Mouse (Mus musculus) monocyte, adult 5-6 weeks (primary cell): ENCODE data around the gene Pi16. TPM values are rescaled to one million over a fixed set of nuclear protein-coding genes. Genes with fewer than 3 reads are reported as not detected.

ENCODE experiments used
- ATAC-seq: fragments of 153-309, 156-312 bp; replicated peaks from 2 replicates; pipeline ENCODE4 v1.8.0; 2017; ENCODE audit warnings: mild to moderate bottlenecking; ENCODE audit not compliant: low TSS enrichment, insufficient number of reproducible peaks, severe bottlenecking, poor library complexity, low FRiP score
- total RNA-seq: library from RNA; stranded (forward); fragments of 200-1000, 200-491, 200-594 nt; gene quantifications from 3 replicates; pipeline ENCODE4 v1.2.3, GENCODE M21; 2017

The Pi16 gene
- total RNA-seq, 1 experiment from 2014 or later = 37.3 TPM

GRCm38 (mm10) chr17:29302149-29302548, 15.3 kb upstream of the Pi16 start:
- no peak for ATAC-seq

GRCm38 (mm10) chr17:29303087-29303486, 14.4 kb upstream of the Pi16 start:
- no peak for ATAC-seq

- no peak for ATAC-seq
Observed at GRCm38 (mm10) chr17:29303856-29304255, 13.6 kb upstream of the Pi16 start.

DNA sequence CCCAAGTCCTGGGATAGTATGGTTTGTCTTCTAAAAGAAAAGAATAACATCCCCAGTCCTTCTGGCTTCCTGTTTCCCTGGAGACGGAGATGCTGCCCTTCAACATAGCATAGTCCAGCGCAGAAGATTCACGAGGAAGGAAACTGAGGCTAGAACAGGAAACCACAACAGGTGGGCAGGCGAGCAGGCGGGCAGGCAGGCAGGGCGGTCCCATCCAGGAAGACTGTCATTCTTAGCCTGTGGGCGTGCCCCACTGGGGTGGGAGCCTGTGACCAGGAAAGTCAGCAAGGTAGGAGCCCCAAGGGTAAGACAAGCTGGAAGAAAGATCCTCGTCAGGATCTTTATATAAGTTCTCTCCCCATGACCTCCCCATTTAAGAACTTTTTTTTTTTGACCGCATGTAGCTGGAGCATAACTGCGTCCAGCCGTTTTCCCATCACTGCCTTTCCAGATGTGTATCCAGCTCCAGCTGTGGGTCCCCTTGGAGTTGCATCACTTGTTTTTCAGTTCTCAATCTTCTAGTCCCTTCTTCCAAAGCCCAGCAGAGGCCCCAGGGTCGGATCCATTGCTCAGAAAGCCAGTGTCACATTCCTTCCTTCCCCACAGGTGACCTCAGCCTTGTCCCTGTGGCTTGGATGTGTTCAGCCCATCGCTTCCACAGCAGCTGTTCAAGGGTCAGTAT, 13.0 kb upstream of the Pi16 start:
- no peak; the same call in 1 of the 2 replicates for ATAC-seq

DNA sequence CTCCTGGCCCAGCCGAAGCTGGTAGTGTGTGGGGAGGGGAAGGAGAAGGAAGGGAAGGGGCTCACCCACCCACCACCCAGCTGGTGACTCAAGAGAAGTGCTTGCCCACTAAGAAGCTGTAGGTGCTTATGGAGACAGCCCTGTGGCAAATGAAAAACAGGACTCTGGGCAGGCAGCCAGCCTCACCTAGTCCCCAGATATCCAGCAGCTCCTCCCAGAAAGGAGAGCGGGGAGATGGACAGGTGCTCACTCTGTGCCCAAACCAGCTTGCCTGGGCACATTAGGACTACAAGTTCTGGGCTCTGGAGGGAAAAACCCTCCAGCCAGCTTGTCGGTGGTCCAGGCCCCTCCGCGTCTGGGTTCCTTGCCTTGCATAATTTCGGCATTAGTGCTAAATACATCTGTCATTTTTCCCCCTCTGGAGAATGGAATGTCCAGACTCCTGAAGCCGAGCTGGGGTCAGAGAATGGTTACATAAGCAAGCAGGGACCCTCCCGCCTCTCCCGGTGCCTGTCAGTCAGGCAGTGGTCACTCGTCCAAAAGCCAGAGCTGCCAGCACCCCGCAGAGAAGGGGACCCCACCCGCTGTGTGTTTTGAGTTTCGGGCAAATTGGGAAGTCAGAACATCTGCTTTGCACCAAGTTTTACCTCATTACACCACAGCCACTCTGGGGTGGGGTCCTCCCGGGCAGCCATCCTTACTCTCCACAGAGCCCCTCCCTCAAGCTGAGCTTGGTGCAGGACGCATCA, 12.2 kb upstream of the Pi16 start:
- ATAC-seq = no peak

- no peak for ATAC-seq
Observed at GRCm38 (mm10) chr17:29305871-29306270, 11.6 kb upstream of the Pi16 start.

DNA sequence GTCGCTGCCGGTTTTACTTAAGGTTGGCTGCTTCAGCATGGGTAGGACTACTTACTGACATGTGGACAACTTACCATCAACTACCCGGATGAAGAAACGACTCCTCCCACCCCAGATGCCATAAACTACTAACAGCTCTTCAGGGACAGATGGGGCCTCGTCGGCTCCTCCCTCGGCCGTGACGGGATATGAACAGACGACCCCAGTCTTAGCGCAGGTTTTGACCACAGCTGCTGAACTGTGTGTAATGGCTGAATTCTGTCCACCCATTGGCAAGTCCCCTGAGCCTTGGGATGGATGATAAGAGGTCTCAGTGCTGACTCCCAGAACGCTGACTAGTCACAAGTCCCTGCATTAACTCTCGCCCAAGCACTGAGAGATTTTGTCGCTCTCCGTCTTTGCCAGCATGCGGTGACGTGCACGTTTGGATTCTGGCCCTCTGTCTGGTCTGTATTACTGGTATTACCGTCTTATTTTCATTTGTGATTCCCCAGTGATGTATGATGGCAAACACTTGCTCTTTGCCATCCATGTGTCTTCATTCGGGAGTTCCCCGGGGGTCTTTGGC, 7.3 kb upstream of the Pi16 start:
- ATAC-seq = no peak

DNA sequence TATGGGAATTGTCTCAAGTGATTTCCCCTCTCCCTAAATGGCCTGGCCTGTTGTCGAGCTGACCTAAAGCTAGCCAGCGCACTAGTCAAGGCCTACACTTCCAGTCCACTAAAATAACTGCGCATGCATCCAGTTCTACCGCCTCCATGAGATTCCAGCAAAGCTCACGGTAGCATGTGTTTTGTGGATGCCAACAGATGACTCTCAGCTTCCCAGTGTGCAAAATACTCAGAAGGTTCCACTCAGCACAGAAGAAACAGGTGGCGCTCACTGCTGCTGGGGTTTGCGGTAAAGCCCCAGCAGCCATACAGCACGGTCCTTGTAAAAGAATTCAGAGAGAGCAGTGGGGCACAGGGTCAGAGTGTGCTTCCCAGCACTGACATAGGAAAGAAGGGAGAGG, 5.9 kb upstream of the Pi16 start:
- ATAC-seq = no peak

DNA sequence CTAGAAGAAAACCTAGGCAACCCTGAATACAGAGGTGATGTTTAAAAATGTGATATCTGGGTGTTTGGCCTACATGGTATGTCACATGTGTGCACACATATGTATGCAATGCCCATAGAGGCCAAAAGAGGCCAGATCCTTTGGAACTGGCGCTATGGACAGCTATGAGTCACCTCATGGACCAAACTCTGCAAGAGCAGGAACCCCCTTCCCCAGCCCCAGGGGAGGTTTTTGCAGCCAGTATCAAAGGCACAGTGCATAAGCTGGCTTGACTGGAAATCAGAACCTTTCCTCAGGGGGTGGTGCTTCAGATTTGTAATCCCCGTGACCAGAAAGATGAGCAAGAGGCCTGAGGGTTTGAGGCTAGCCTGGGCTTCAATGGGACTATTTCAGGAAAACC, 5.4 kb upstream of the Pi16 start:
- no peak for ATAC-seq

DNA sequence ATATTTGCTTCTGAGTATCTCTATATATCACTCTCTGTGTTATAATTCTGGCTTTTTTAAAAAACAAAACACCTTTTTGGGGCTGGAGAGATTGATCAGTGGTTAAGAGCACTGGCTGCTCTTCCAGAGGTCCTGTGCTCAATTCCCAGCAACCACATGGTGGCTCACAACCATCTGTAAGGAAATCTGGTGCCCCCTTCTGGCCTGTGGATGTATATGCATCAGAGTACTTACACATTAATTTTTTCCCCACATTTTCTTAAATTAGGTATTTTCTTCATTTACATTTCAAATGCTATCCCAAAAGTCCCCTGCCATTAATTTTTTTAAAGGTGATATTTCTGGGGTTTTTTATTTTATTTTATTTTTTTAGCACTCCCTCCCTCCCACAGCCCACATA, 4.2 kb upstream of the Pi16 start:
- no peak for ATAC-seq

DNA sequence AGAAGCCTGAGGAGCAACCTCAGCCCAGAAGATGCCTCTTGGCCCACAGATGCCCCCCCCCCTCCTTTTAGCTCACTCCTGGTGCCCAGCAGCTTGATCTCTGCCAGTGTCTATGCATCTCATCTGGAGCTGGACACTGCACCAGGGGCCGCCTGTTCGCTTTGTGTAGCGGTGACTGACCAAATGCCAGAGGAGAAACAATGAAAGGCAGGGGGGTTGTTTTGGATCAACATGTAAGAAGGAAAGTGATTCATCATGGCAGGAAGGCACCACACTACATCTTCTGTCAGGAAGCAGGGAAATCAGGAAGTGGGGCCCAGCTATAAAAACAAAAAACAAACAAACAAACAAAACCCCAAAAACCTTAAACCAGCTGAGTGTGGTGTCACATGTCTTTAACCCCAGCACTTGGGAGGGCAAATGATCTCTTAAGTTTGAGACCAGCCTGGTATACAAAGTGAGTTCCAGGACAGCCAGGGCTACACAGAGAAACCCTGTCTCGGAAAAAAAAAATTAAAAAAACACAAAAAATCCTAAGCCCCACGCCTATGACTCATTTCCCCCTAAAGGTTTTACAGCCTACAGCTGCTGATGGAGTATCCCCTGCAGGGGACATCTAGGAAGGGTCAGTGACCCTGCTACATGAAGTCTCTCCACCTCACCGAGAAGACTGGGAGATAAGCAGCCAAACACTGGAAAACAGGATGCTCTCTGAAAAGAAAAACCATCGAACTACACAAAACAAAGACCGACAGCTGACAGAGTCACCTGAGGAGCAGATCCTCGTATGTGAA, 1.6 kb upstream of the Pi16 start:
- ATAC-seq = no peak

- no peak for ATAC-seq
Observed at GRCm38 (mm10) chr17:29316891-29317290, 589 bp upstream of the Pi16 start.

DNA sequence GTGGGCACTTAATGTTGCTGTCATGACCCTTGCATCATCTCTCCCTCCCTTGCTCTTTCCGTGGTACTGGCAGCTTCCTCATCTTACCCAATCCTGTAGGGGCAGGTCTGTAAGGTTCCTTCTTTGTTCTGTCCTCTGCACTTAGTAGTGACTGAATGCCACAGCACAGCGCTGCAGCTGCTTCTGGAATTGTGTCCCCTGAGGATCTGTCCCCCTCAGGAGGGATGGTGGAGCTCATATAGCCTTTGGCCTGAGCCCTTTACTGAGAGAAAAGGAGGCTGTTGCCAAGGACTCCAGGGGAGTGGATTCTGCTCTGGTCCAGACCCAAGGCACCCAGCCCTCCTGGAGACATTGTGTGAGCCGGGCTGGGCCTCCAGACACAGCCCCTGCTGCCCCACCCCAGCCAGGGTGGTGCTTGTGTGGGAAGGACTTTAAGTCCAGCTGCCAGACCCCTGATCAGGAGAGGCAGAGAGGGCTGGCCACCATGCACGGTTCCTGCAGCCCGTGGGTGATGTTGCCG, 1.3 kb downstream of the Pi16 start:
- peak; percentile 86 for ATAC-seq

GRCm38 (mm10) chr17:29319476-29319875, 2.0 kb downstream of the Pi16 start:
- ATAC-seq = 0 out of 2 replicates have a peak, but pooled peaks have one; percentile 15

DNA sequence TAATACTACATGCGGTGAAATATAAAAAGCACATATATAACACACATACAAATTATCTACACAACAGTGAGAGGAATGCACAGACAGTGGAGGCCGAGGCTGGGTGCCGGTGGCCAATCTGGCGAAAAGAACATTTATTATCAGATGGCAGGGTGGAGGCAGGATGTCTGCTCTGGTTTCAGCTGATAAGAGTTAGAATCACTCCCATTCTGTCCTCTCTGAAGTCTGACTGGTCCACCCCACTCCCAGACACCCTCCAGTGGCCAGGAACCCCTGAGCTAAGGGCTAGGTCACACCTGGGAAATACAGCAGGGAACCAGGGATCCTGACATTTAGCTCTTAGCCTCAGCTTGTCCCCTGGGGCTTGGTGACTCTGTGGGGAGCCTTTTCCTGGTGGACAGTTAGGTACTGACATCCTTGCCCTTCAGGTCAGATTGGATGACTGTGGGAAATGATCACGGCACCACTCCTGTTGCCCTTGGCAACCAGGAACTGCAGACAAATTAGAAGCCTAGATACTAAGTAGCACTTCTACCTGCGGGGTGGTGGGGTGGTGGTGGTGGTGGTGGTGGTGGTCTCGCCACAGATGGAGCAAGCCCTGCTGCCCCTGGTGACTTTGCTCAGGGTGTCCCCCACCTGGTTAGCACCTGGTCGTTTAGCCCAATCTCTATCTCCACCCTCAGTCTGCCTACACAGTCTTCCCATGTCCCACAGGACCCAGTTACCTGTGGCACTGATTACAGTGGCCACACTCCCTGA, 2.6 kb downstream of the Pi16 start:
- no peak for ATAC-seq

- no peak for ATAC-seq
Observed at GRCm38 (mm10) chr17:29321765-29322602, 4.5 kb downstream of the Pi16 start.

DNA sequence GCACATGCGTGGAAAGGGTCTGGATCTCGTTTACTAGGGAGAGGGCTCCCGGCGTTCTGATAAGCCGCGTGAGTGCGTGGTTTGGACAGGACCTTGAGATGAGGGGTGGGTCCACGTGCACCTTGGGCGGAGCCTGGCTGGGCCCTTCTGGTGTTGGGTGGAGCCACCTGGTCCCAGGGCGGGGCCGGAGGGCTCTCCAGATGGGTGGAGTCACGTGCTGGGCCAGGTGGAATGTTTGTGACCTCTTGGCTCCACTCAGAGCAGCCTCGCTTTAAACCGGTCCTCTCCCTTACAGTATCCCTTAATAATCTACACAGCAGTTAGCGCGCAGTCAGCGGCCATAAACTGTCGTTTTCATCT, 5.1 kb downstream of the Pi16 start:
- ATAC-seq = no peak

DNA sequence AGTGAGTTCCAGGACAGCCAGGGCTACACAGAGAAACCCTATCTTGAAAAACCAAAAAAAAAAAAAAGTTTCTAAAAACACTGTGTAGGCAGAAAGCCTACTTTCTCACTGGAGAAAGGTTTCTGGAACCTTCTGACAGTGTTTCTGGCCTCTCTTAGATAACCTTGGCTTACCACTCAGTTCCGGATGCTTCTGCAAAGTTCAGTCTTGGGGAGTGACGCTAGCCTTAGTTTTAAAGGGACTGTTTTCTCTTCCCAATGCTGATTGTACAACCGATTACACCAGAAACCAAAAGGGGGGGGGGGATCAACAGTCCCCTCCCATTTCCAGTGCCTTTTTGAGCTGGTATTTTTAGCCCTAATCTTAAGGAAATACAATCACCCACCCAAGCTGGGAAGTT, 6.1 kb downstream of the Pi16 start:
- no peak for ATAC-seq
